Mouse (Mus musculus) stomach, adult 2 months (tissue): ENCODE measurements around the gene Ltv1. TPM values are rescaled to one million over a fixed set of nuclear protein-coding genes. Genes with fewer than 3 reads are reported as not detected.

Source experiments
- polyA plus RNA-seq: library from polyadenylated mRNA; depleted of rRNA; stranded (reverse); fragments of >200 nt; gene quantifications from 2 replicates; pipeline ENCODE4 v1.2.3, GENCODE M21; 2012; rRNA removed

The Ltv1 gene
- 3.0 and 4.7 TPM in 2 replicates for polyA plus RNA-seq

DNA sequence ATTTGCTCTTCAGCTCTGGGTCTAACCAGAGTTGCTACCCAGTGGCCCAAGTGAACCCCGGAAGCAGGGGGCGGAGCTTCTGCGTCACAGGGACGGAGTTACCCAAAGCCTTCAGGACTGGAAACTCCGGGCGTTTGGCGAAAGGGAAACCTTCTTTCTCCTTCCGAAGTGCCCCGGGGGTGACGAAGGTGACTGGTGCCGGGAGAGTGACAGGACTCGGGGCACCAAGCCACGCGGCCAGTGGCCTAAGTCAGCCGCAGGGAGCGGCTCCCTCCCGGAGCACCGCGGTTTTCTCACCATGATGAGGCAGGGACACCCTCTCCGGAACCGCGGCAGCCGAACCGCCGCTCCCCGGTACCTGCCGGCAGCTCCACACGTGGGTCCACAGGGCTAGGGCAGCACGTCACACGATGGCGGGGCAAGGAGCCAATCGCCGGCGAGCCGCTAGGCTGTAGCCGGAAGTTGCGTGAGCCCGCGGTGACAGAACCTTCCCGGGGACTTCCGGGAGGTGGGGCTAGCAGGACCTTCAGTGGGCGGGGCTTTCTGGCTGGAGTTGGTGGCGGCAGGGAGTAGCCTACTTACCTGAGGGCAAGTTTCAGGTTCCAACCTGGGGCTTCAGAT, at the start of gene Ltv1:
Gene Ltv1 (minus strand): TSS at position 438 of the 621 bp plus-strand sequence.

DNA sequence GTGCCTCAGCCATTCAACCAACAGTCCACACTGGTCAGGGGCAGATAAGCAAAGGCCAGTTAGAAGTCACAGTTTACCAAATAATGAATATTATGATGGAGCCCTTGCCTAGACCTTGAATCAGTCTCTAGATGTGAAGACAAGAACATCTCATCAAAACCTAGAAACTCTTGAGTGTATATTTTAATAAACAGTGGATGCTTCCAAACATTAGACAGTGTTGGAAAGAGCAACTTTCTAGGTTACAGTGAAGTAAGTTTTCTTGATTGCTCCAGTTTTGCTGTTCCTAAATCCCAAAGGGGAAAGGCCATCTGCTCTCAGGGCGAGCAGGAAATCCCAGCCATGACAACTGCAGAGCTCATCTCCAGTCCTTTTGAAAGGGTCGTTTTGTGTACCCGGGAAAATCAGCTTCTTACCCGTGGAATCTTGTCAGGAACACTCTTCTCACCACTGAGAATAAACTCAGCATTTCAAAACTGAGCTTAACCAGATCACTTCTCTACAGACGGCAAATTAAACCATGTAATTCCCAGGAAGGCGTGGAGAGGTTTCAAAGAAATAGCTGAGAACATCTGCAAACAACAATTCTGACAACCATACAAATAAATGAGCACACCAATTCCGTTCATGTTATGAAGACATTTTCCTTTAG, 14.9 kb downstream of the Ltv1 start, which contains the start of gene Zc2hc1b:
Gene Zc2hc1b (minus strand): TSS at position 51 of the 652 bp plus-strand sequence.

Other genes with a start within 250 kb of the Ltv1 start
- 1.3 TPM in 2 replicates for gene Stx11, start 228.9 kb downstream of the Ltv1 start, polyA plus RNA-seq
- gene Sf3b5, start 187.8 kb downstream of the Ltv1 start, polyA plus RNA-seq: 25.3 and 34.3 TPM in 2 replicates
- 7.7 and 14.2 TPM in 2 replicates for gene Plagl1, start 132.7 kb downstream of the Ltv1 start, polyA plus RNA-seq
- gene Zc2hc1b, start 15.1 kb downstream of the Ltv1 start, polyA plus RNA-seq: not detected in 2 replicates